Mouse (Mus musculus) lung, adult 10 weeks (tissue): Measurements from ENCODE around the gene Fbxo9. TPM values are rescaled to one million over a fixed set of nuclear protein-coding genes. Genes with fewer than 3 reads are reported as not detected.

Experiments
- polyA plus RNA-seq: library from polyadenylated mRNA; stranded (reverse); fragments of 350-450 nt; fragmentation: Illumina TruSeq; extraction: RNeasy Lipid Tissue Mini Kit (QIAGEN cat#74804); gene quantifications from one replicate; pipeline ENCODE4 v1.2.3, GENCODE M21; 2014; ENCODE audit warnings: low read depth, low replicate concordance; ENCODE audit not compliant: insufficient read depth

Fbxo9 gene
- polyA plus RNA-seq, result 44.7 TPM

DNA sequence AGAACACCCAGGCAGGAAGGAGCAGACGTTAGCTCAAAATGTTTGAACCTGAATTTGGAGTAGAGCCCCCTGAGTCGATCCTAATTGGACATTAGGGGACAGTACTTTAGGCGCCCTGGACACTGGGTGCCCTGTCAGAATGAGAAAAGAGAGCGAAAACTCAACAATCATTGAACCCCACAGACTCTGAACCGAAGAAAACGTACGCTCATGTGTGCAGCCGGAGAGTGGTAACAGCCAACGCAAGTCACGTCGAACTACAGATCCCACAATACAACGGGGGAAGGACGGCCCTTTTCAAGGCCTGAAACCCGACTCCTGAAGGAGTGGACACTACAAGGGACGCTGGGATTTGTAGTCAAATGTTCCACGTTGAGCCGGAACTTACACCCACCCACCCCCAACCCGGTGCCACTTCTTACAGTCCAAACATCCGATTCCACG is at the start of gene Fbxo9, which contains the start of gene Ick:
Gene Fbxo9, minus strand, starts transcription at position 270 of the 444 bp plus-strand sequence.
Gene Ick, plus strand, starts transcription at position 397 of the 444 bp plus-strand sequence.

DNA sequence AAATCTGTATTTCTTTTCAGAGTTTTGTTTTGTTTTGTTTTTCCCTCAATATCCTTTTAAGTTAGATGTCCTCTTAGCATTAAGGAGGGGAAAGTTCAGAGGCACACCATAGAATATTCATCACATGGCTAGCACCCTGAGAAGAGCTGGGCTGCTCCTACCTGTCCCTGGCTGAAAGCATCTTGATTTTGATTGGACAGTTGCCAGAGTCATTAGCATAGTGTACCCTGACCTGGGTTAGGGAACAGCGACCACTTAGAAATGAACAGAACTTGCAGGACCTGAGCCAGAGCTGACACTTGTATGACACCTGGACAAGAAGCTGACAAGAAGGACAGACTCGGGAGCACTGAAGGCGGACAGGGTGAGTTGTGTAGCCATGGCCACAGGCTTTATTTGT is 57.2 kb downstream of the Fbxo9 start, which contains the start of gene Gcm1:
Gene Gcm1, plus strand, starts transcription at position 248 of the 400 bp plus-strand sequence.

Other genes starting within 250 kb of the Fbxo9 start
- 93.8 TPM for gene Elovl5, start 191.7 kb downstream of the Fbxo9 start, polyA plus RNA-seq
- gene Gcm1, start 57.1 kb downstream of the Fbxo9 start, polyA plus RNA-seq, result not detected
- gene Ick, start 127 bp upstream of the Fbxo9 start, polyA plus RNA-seq, result 11.2 TPM
- 111 TPM for gene Gsta4, start 73.7 kb upstream of the Fbxo9 start, polyA plus RNA-seq
- gene Gsta1, start 121.6 kb upstream of the Fbxo9 start, polyA plus RNA-seq, result 1.2 TPM
- 0.40 TPM for gene Gm3776, start 148.1 kb upstream of the Fbxo9 start, polyA plus RNA-seq
- not detected for gene Gm10639, start 180.9 kb upstream of the Fbxo9 start, polyA plus RNA-seq
- not detected for gene Omt2a, start 205.7 kb upstream of the Fbxo9 start, polyA plus RNA-seq
- not detected for gene Omt2b, start 218.5 kb upstream of the Fbxo9 start, polyA plus RNA-seq
- 10.9 TPM for gene Gsta2, start 246.7 kb upstream of the Fbxo9 start, polyA plus RNA-seq